18 mouse cellular contexts compared by ENCODE assay signal in the genomic region with DNA sequence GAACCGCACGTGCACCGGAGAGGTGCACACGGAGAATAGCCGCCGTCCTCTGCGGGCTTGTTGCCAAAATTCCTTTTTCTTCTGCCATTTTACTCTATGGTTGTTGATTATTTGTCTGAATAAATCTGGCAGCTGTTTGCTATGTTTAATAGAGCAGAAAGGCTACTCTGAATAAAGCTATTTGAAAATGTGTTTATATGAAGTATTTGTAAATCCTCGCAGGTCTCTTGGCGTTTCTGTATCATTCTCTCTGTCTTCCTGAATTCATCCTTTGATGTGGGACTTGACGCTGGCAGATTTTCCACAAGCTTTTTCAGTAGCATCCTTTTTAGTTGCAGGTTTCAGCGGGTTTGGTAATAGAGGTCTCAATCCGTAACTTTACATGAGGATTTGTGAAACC.
A peak's percentile ranks its signal among the peaks of the same experiment; 100 is the strongest.
DNase-seq lines count a peak whose midpoint lies in the region; ATAC-seq and TF ChIP-seq lines count a peak whose summit lies in the region.
"Had no signal": no experiment of that assay in that cellular context is flagged by ENCODE, and none has a peak within 500 bp of the region (broad histone marks: within the 10 kb centered on the region; RNA-seq: fewer than 3 reads in every experiment).

No protein-coding gene starts in this region.

- no peaks in the 10 kb centered on the region for H3K9me3 ChIP-seq in forebrain, embryonic 14.5 days (replicated peaks; ENCODE audit: control insufficient read depth, low read length)
- H3K9me3 ChIP-seq in forebrain, embryonic 13.5 days (replicated peaks): no peaks in the 10 kb centered on the region
- no peaks in the 10 kb centered on the region for H3K9me3 ChIP-seq in hindbrain, postnatal 0 days (ENCODE audit: low read length)
- H3K9me3 ChIP-seq in hindbrain, embryonic 11.5 days (ENCODE audit: control insufficient read depth, low read length): no peaks in the 10 kb centered on the region
- H3K9me3 ChIP-seq in midbrain, embryonic 16.5 days (replicated peaks; ENCODE audit: control insufficient read depth, low read length, poor library complexity, severe bottlenecking): no peaks in the 10 kb centered on the region
- no peaks in the 10 kb centered on the region for H3K9me3 ChIP-seq in midbrain, postnatal 0 days (ENCODE audit: low read length)
- H3K9me3 ChIP-seq: forebrain, embryonic 10.5 days; forebrain, embryonic 15.5 days; heart, embryonic 10.5 days; hindbrain, embryonic 13.5 days; intestine, embryonic 15.5 days had no signal

- 23% methylated on average over 12 of the region's 12 CpGs for WGBS in forebrain, embryonic 14.5 days
- WGBS in forebrain, embryonic 13.5 days: 36% methylated on average over 12 of the region's 12 CpGs
- WGBS in hindbrain, postnatal 0 days: 50% methylated on average over 12 of the region's 12 CpGs
- 90% methylated on average over 12 of the region's 12 CpGs for WGBS in hindbrain, embryonic 11.5 days
- WGBS in midbrain, embryonic 16.5 days: 47% methylated on average over 12 of the region's 12 CpGs
- WGBS in midbrain, postnatal 0 days: 55% methylated on average over 12 of the region's 12 CpGs

- peak; percentile 59 for DNase-seq in forebrain, embryonic 14.5 days (ENCODE audit: low spot score)
- peak; percentile 9 for DNase-seq in hindbrain, postnatal 0 days (ENCODE audit: low spot score)
- no peak for DNase-seq in hindbrain, embryonic 11.5 days (ENCODE audit: low spot score)
- DNase-seq in midbrain, postnatal 0 days (ENCODE audit: low spot score): no peak
- no peak for DNase-seq in cerebellum, adult 8-10 months
- DNase-seq: cerebellum, adult 11-12 months; cerebellum, adult 9-10 months; cerebellum, postnatal 14 days; gastrocnemius, postnatal 25 days; heart, adult 2 months had no signal

- H3K27me3 ChIP-seq in forebrain, embryonic 14.5 days (replicated peaks; ENCODE audit: control insufficient read depth, insufficient read depth, low read length): peaks cover 13% of the 10 kb centered on the region; the same call in 1 of the 2 replicates
- peaks cover 47% of the 10 kb centered on the region for H3K27me3 ChIP-seq in forebrain, embryonic 13.5 days
- no peaks in the 10 kb centered on the region for H3K27me3 ChIP-seq in hindbrain, postnatal 0 days (ENCODE audit: insufficient read depth, low read length)
- peaks cover 5% of the 10 kb centered on the region for H3K27me3 ChIP-seq in hindbrain, embryonic 11.5 days (ENCODE audit: control insufficient read depth, insufficient read depth, low read length)
- no peaks in the 10 kb centered on the region; the same call in 1 of the 2 replicates for H3K27me3 ChIP-seq in midbrain, embryonic 16.5 days (ENCODE audit: control insufficient read depth, insufficient read depth, low read depth, low read length)
- H3K27me3 ChIP-seq in midbrain, postnatal 0 days (ENCODE audit: insufficient read depth, low read length): no peaks in the 10 kb centered on the region; the same call in 1 of the 2 replicates
- H3K27me3 ChIP-seq: intestine, embryonic 15.5 days; Patski had no signal

- peak; percentile 28; the same call in 1 of the 2 replicates for ATAC-seq in forebrain, embryonic 14.5 days
- no peak for ATAC-seq in forebrain, embryonic 13.5 days
- ATAC-seq in hindbrain, postnatal 0 days: no peak
- no peak for ATAC-seq in hindbrain, embryonic 11.5 days (ENCODE audit: low FRiP score)
- ATAC-seq in midbrain, embryonic 16.5 days: no peak
- ATAC-seq in midbrain, postnatal 0 days (ENCODE audit: low FRiP score): no peak
- ATAC-seq: forebrain, embryonic 15.5 days; intestine, embryonic 15.5 days; Patski had no signal

- no peaks in the 10 kb centered on the region for H3K36me3 ChIP-seq in forebrain, embryonic 14.5 days (ENCODE audit: control insufficient read depth, insufficient read depth, low read length)
- H3K36me3 ChIP-seq in forebrain, embryonic 13.5 days (ENCODE audit: poor library complexity, severe bottlenecking): 0 out of 2 replicates have a peak, but pooled peaks cover 3% of the 10 kb centered on the region
- H3K36me3 ChIP-seq in hindbrain, postnatal 0 days (ENCODE audit: insufficient read depth, low read length): no peaks in the 10 kb centered on the region
- no peaks in the 10 kb centered on the region for H3K36me3 ChIP-seq in hindbrain, embryonic 11.5 days (ENCODE audit: control insufficient read depth, insufficient read depth, low read length)
- H3K36me3 ChIP-seq in midbrain, embryonic 16.5 days (ENCODE audit: control insufficient read depth, insufficient read depth, low read length): no peaks in the 10 kb centered on the region
- peaks cover 9% of the 10 kb centered on the region; the same call in 1 of the 2 replicates for H3K36me3 ChIP-seq in midbrain, postnatal 0 days (ENCODE audit: insufficient read depth, low read length)
- H3K36me3 ChIP-seq: forebrain, embryonic 15.5 days had no signal

- H3K27ac ChIP-seq in forebrain, embryonic 14.5 days (ENCODE audit: low read depth, low read length): peak overlapping the region; percentile 7; the same call in 1 of the 2 replicates
- H3K27ac ChIP-seq in forebrain, embryonic 13.5 days: no peak overlapping the region
- no peak overlapping the region for H3K27ac ChIP-seq in hindbrain, postnatal 0 days
- no peak overlapping the region for H3K27ac ChIP-seq in hindbrain, embryonic 11.5 days (ENCODE audit: low read depth, low read length)
- H3K27ac ChIP-seq in midbrain, embryonic 16.5 days (ENCODE audit: low read length): no peak overlapping the region
- no peak overlapping the region for H3K27ac ChIP-seq in midbrain, postnatal 0 days (ENCODE audit: low read depth, low read length)
- H3K27ac ChIP-seq: forebrain, embryonic 10.5 days; heart, adult 2 months; heart, embryonic 10.5 days; hindbrain, embryonic 13.5 days; intestine, embryonic 15.5 days had no signal

- H3K9ac ChIP-seq in forebrain, embryonic 14.5 days (ENCODE audit: low read length): no peak overlapping the region
- no peak overlapping the region for H3K9ac ChIP-seq in forebrain, embryonic 13.5 days
- no peak overlapping the region for H3K9ac ChIP-seq in hindbrain, postnatal 0 days (replicated peaks; ENCODE audit: low read length)
- no peak overlapping the region for H3K9ac ChIP-seq in hindbrain, embryonic 11.5 days (ENCODE audit: low read depth, low read length)
- H3K9ac ChIP-seq in midbrain, embryonic 16.5 days (ENCODE audit: low read depth, low read length): no peak overlapping the region
- H3K9ac ChIP-seq in midbrain, postnatal 0 days (replicated peaks; ENCODE audit: low read length, poor library complexity, severe bottlenecking): no peak overlapping the region
- H3K9ac ChIP-seq: forebrain, embryonic 15.5 days; hindbrain, embryonic 13.5 days; intestine, embryonic 15.5 days had no signal

- peaks cover 21% of the 10 kb centered on the region for H3K4me1 ChIP-seq in forebrain, embryonic 14.5 days (ENCODE audit: control insufficient read depth, insufficient read depth, low read length)
- H3K4me1 ChIP-seq in forebrain, embryonic 13.5 days: peaks cover 47% of the 10 kb centered on the region
- H3K4me1 ChIP-seq in hindbrain, postnatal 0 days (ENCODE audit: insufficient read depth, low read length): no peaks in the 10 kb centered on the region; the same call in 1 of the 2 replicates
- no peaks in the 10 kb centered on the region for H3K4me1 ChIP-seq in hindbrain, embryonic 11.5 days (replicated peaks; ENCODE audit: control insufficient read depth, insufficient read depth, low read length)
- peaks cover 6% of the 10 kb centered on the region; the same call in 1 of the 2 replicates for H3K4me1 ChIP-seq in midbrain, embryonic 16.5 days (ENCODE audit: control insufficient read depth, insufficient read depth, low read length)
- no peaks in the 10 kb centered on the region for H3K4me1 ChIP-seq in midbrain, postnatal 0 days (ENCODE audit: insufficient read depth, low read length)

- TF ChIP-seq CTCF in hindbrain, postnatal 0 days (IDR thresholded peaks at IDR 0.05; ENCODE audit: low read depth): no peak
- TF ChIP-seq CTCF in midbrain, postnatal 0 days (IDR thresholded peaks at IDR 0.05): no peak

- H3K4me3 ChIP-seq in forebrain, embryonic 14.5 days (ENCODE audit: low read depth, low read length): no peak overlapping the region
- no peak overlapping the region for H3K4me3 ChIP-seq in forebrain, embryonic 13.5 days
- no peak overlapping the region for H3K4me3 ChIP-seq in hindbrain, postnatal 0 days (ENCODE audit: low read length)
- H3K4me3 ChIP-seq in hindbrain, embryonic 11.5 days (ENCODE audit: low read depth, low read length): no peak overlapping the region
- no peak overlapping the region for H3K4me3 ChIP-seq in midbrain, embryonic 16.5 days (ENCODE audit: low read depth, low read length)
- no peak overlapping the region for H3K4me3 ChIP-seq in midbrain, postnatal 0 days (ENCODE audit: low read depth, low read length)
- H3K4me3 ChIP-seq: forebrain, embryonic 10.5 days; forebrain, embryonic 15.5 days; heart, adult 2 months; heart, embryonic 10.5 days; hindbrain, embryonic 13.5 days; intestine, embryonic 15.5 days had no signal

- 0 out of 2 replicates have a peak overlapping the region, but pooled peaks have one; percentile 5 for H3K4me2 ChIP-seq in forebrain, embryonic 14.5 days (ENCODE audit: low read length)
- no peak overlapping the region for H3K4me2 ChIP-seq in forebrain, embryonic 13.5 days
- H3K4me2 ChIP-seq in hindbrain, postnatal 0 days (ENCODE audit: low read depth, low read length): no peak overlapping the region
- no peak overlapping the region for H3K4me2 ChIP-seq in hindbrain, embryonic 11.5 days (replicated peaks; ENCODE audit: low read depth, low read length)
- H3K4me2 ChIP-seq in midbrain, embryonic 16.5 days (ENCODE audit: low read length): peak overlapping the region; percentile 19
- H3K4me2 ChIP-seq in midbrain, postnatal 0 days (ENCODE audit: low read depth, low read length, poor library complexity, severe bottlenecking): no peak overlapping the region
- H3K4me2 ChIP-seq: forebrain, embryonic 15.5 days; hindbrain, embryonic 13.5 days; intestine, embryonic 15.5 days had no signal

Comparison
In these comparisons a context has a peak if more than half of its experiments do, and no peak if none do; other contexts are left out.
1. DNase-seq: peak in forebrain, embryonic 14.5 days (single experiment) and hindbrain, postnatal 0 days (single experiment); none in hindbrain, embryonic 11.5 days (single experiment), midbrain, postnatal 0 days (single experiment) and cerebellum, adult 8-10 months (single experiment).
2. H3K4me2 ChIP-seq: peak in forebrain, embryonic 14.5 days (single experiment) and midbrain, embryonic 16.5 days (single experiment); none in forebrain, embryonic 13.5 days (single experiment), hindbrain, postnatal 0 days (single experiment), hindbrain, embryonic 11.5 days (single experiment) and midbrain, postnatal 0 days (single experiment).